In the genomic region with DNA sequence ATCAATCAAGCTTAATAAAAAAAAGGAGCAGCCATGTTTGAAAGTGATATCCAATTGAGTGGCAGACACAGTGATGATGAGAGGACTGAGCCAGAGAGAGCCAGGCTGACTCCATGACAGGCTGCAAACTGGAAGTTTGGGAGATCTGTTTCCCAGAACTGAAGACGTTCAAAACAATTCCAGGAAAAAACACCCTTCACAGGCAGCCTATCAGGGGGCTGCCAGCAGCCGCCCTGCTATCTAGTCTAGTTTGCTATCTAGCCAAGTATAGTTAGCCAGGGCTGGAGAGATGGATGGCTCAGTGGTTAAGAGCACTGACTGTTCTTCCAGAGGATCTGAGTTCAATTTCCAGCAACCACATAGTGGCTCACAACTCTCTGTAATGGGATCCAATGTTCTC, we compare ENCODE assay signal across 23 mouse cellular contexts. TPM values are rescaled to one million over a fixed set of nuclear protein-coding genes. Genes with fewer than 3 reads are reported as not detected.
A peak's percentile ranks its signal among the peaks of the same experiment; 100 is the strongest.
DNase-seq lines count a peak whose midpoint lies in the region; ATAC-seq and TF ChIP-seq lines count a peak whose summit lies in the region.
"Had no signal": no experiment of that assay in that cellular context is flagged by ENCODE, and none has a peak within 500 bp of the region (broad histone marks: within the 10 kb centered on the region; RNA-seq: fewer than 3 reads in every experiment).

No protein-coding gene starts in this region.

- no peaks in the 10 kb centered on the region for H3K4me1 ChIP-seq in stomach, embryonic 15.5 days
- no peaks in the 10 kb centered on the region for H3K4me1 ChIP-seq in stomach, postnatal 0 days (replicated peaks; ENCODE audit: control insufficient read depth, insufficient read depth)
- H3K4me1 ChIP-seq in liver, embryonic 13.5 days (replicated peaks): peaks cover 53% of the 10 kb centered on the region
- peaks cover 3% of the 10 kb centered on the region; the same call in 1 of the 2 replicates for H3K4me1 ChIP-seq in liver, postnatal 0 days (ENCODE audit: insufficient read depth)
- H3K4me1 ChIP-seq: embryonic facial prominence, embryonic 12.5 days; forebrain, embryonic 12.5 days; heart, embryonic 10.5 days; hindbrain, embryonic 12.5 days had no signal

- no peaks in the 10 kb centered on the region for H3K27me3 ChIP-seq in stomach, embryonic 15.5 days (replicated peaks)
- no peaks in the 10 kb centered on the region for H3K27me3 ChIP-seq in stomach, postnatal 0 days (ENCODE audit: control insufficient read depth, insufficient read depth, low read length)
- no peaks in the 10 kb centered on the region for H3K27me3 ChIP-seq in liver, embryonic 13.5 days
- no peaks in the 10 kb centered on the region for H3K27me3 ChIP-seq in liver, postnatal 0 days (ENCODE audit: insufficient read depth, low read length)
- H3K27me3 ChIP-seq: embryonic facial prominence, embryonic 12.5 days; forebrain, embryonic 12.5 days; hindbrain, embryonic 12.5 days had no signal

- ATAC-seq in stomach, embryonic 15.5 days (ENCODE audit: insufficient read depth, low FRiP score, low read depth): peak; percentile 78; the same call in 1 of the 2 replicates
- ATAC-seq in stomach, postnatal 0 days (ENCODE audit: low FRiP score, low TSS enrichment): no peak
- peak; percentile 93 for ATAC-seq in liver, embryonic 13.5 days (ENCODE audit: low read depth)
- ATAC-seq in liver, postnatal 0 days: peak; percentile 84
- ATAC-seq: forebrain, embryonic 16.5 days; hindbrain, embryonic 16.5 days; inflammation-experienced regulatory T-cells, adult 6 months had no signal

- TF ChIP-seq CTCF in stomach, postnatal 0 days (IDR thresholded peaks at IDR 0.05; ENCODE audit: low read depth): no peak
- TF ChIP-seq CTCF in liver, postnatal 0 days (IDR thresholded peaks at IDR 0.05; ENCODE audit: low read depth): no peak

- no peak for TF ChIP-seq EP300 in stomach, postnatal 0 days (optimal IDR thresholded peaks at IDR 0.05)
- peak; percentile 63 for TF ChIP-seq EP300 in liver, postnatal 0 days (IDR thresholded peaks at IDR 0.05; ENCODE audit: low read depth)

- no peaks in the 10 kb centered on the region for H3K9me3 ChIP-seq in stomach, embryonic 15.5 days
- no peaks in the 10 kb centered on the region for H3K9me3 ChIP-seq in stomach, postnatal 0 days (ENCODE audit: control insufficient read depth, low read length)
- H3K9me3 ChIP-seq in liver, embryonic 13.5 days (replicated peaks): no peaks in the 10 kb centered on the region
- no peaks in the 10 kb centered on the region for H3K9me3 ChIP-seq in liver, postnatal 0 days (ENCODE audit: low read length)
- H3K9me3 ChIP-seq: embryonic facial prominence, embryonic 12.5 days; forebrain, embryonic 12.5 days; heart, embryonic 10.5 days; hindbrain, embryonic 12.5 days had no signal

- DNase-seq in stomach, postnatal 0 days (ENCODE audit: low spot score): no peak
- DNase-seq in c-Kit-positive CD71-positive TER-119-positive erythroid progenitor cells, embryonic 14.5 days (ENCODE audit: low spot score): peak; percentile 66
- DNase-seq in liver, embryonic 13.5 days: peak; percentile 58
- DNase-seq in liver, postnatal 0 days: no peak
- no peak for DNase-seq in testis, postnatal 10 days (ENCODE audit: low spot score)
- DNase-seq in layer of hippocampus, adult 11-12 months (ENCODE audit: low spot score): no peak
- DNase-seq in urinary bladder, postnatal 36 days (ENCODE audit: low spot score in 2 of 2): no peak
- DNase-seq: adrenal gland, postnatal 10 days; cerebellum, adult 11 months; cerebellum, adult 8-10 months; cerebellum, postnatal 14 days; embryo, embryonic 11 days; gastrocnemius, postnatal 10 days; heart, adult 18-20 months; heart, postnatal 4 days had no signal

- no peaks in the 10 kb centered on the region for H3K36me3 ChIP-seq in stomach, embryonic 15.5 days
- no peaks in the 10 kb centered on the region for H3K36me3 ChIP-seq in stomach, postnatal 0 days (ENCODE audit: control insufficient read depth, insufficient read depth, low read length)
- H3K36me3 ChIP-seq in liver, embryonic 13.5 days: no peaks in the 10 kb centered on the region
- no peaks in the 10 kb centered on the region for H3K36me3 ChIP-seq in liver, postnatal 0 days (replicated peaks; ENCODE audit: insufficient read depth, low read length)
- H3K36me3 ChIP-seq: embryonic facial prominence, embryonic 12.5 days; forebrain, embryonic 12.5 days; heart, embryonic 10.5 days; hindbrain, embryonic 12.5 days had no signal

- H3K9ac ChIP-seq in stomach, embryonic 15.5 days: no peak overlapping the region
- no peak overlapping the region for H3K9ac ChIP-seq in stomach, postnatal 0 days (ENCODE audit: low read length)
- H3K9ac ChIP-seq in liver, embryonic 13.5 days: no peak overlapping the region
- no peak overlapping the region for H3K9ac ChIP-seq in liver, postnatal 0 days (replicated peaks)
- H3K9ac ChIP-seq: embryonic facial prominence, embryonic 12.5 days; forebrain, embryonic 12.5 days; hindbrain, embryonic 12.5 days had no signal

- no peak overlapping the region for H3K4me3 ChIP-seq in stomach, embryonic 15.5 days (replicated peaks)
- H3K4me3 ChIP-seq in stomach, postnatal 0 days (ENCODE audit: low read depth, low read length): no peak overlapping the region
- H3K4me3 ChIP-seq in liver, embryonic 13.5 days (replicated peaks): no peak overlapping the region
- no peak overlapping the region for H3K4me3 ChIP-seq in liver, postnatal 0 days (ENCODE audit: low read depth, low read length)
- H3K4me3 ChIP-seq: embryonic facial prominence, embryonic 12.5 days; forebrain, embryonic 12.5 days; heart, embryonic 10.5 days; hindbrain, embryonic 12.5 days had no signal

- WGBS in stomach, embryonic 15.5 days: 74% methylated on average over 2 of the region's 2 CpGs
- 64% methylated on average over 2 of the region's 2 CpGs for WGBS in stomach, postnatal 0 days
- WGBS in liver, embryonic 13.5 days (ENCODE audit: insufficient replicate concordance): 27% methylated on average over 2 of the region's 2 CpGs
- 42% methylated on average over 2 of the region's 2 CpGs for WGBS in liver, postnatal 0 days (ENCODE audit: insufficient replicate concordance)

- H3K27ac ChIP-seq in stomach, embryonic 15.5 days: no peak overlapping the region
- no peak overlapping the region for H3K27ac ChIP-seq in stomach, postnatal 0 days (replicated peaks)
- H3K27ac ChIP-seq in liver, embryonic 13.5 days: peak overlapping the region; percentile 77
- no peak overlapping the region for H3K27ac ChIP-seq in liver, postnatal 0 days (ENCODE audit: low read depth)
- H3K27ac ChIP-seq: embryonic facial prominence, embryonic 12.5 days; forebrain, embryonic 12.5 days; heart, embryonic 10.5 days; hindbrain, embryonic 12.5 days had no signal

- no peak overlapping the region for H3K4me2 ChIP-seq in stomach, embryonic 15.5 days
- no peak overlapping the region for H3K4me2 ChIP-seq in stomach, postnatal 0 days (replicated peaks; ENCODE audit: low read depth)
- H3K4me2 ChIP-seq in liver, embryonic 13.5 days: no peak overlapping the region
- H3K4me2 ChIP-seq in liver, postnatal 0 days (ENCODE audit: low read depth, low read length): no peak overlapping the region
- H3K4me2 ChIP-seq: embryonic facial prominence, embryonic 12.5 days; forebrain, embryonic 12.5 days; hindbrain, embryonic 12.5 days had no signal

RNA-seq across cellular contexts. Expression of a gene that starts 10.3 kb away (rescaled TPM):
- polyA plus RNA-seq in stomach, embryonic 15.5 days (2015; fragmentation: Nextera tagmentation; extraction: Ambion mirVana): 98.8 and 116 TPM in 2 replicates
- 55.4 and 61.7 TPM in 2 replicates for polyA plus RNA-seq in stomach, postnatal 0 days (2015; fragmentation: Nextera tagmentation; extraction: Ambion mirVana)
- polyA plus RNA-seq in liver, embryonic 13.5 days (2015; fragmentation: Nextera tagmentation; extraction: Ambion mirVana): 43.1 and 46.6 TPM in 2 replicates
- polyA plus RNA-seq in liver, postnatal 0 days (2015; fragmentation: Nextera tagmentation; extraction: Ambion mirVana): 36.1 and 37.5 TPM in 2 replicates

Comparison
In these comparisons a context has a peak if more than half of its experiments do, and no peak if none do; other contexts are left out.
1. DNase-seq: peak in c-Kit-positive CD71-positive TER-119-positive erythroid progenitor cells, embryonic 14.5 days (single experiment) and liver, embryonic 13.5 days (single experiment); none in stomach, postnatal 0 days (single experiment), liver, postnatal 0 days (single experiment), testis, postnatal 10 days (single experiment), layer of hippocampus, adult 11-12 months (single experiment) and urinary bladder, postnatal 36 days (0 of 2).